Mouse (Mus musculus) MEL (cell line): ENCODE measurements around the gene Ryr1. TPM values are rescaled to one million over a fixed set of nuclear protein-coding genes. Genes with fewer than 3 reads are reported as not detected.

Source experiments
- BHLHE40 ChIP-seq: IDR thresholded peaks from 2 replicates; pipeline ENCODE4 v1.6.1; 2012; ENCODE audit warnings: low read depth, mild to moderate bottlenecking, inconsistent platforms, low read length, improper control_type of control experiment, borderline replicate concordance
- ETS1 ChIP-seq: IDR thresholded peaks from 2 replicates; pipeline ENCODE4 v1.6.1; 2012; ENCODE audit warnings: low read depth, mild to moderate bottlenecking, inconsistent platforms, low read length, improper control_type of control experiment, moderate library complexity
- JUND ChIP-seq: IDR thresholded peaks from 2 replicates; pipeline ENCODE4 v1.6.1; 2011; ENCODE audit warnings: low read depth, mild to moderate bottlenecking, improper control_type of control experiment, low read length
- KAT2A ChIP-seq: conservative IDR thresholded peaks from 2 replicates; pipeline ENCODE4 v1.6.1; 2012; ENCODE audit warnings: low read depth, low read length, improper control_type of control experiment, inconsistent platforms
- MAZ ChIP-seq: IDR thresholded peaks from 2 replicates; pipeline ENCODE4 v1.6.1; 2012; ENCODE audit warnings: low read depth, mild to moderate bottlenecking, inconsistent platforms, low read length, improper control_type of control experiment
- POLR2A ChIP-seq, 2 experiments: IDR thresholded peaks; 2 replicates each; pipeline ENCODE4 v1.6.1; 2011 to 2012; ENCODE audit warnings: low read length in 2 of 2, mild to moderate bottlenecking in 2 of 2, control low read depth in 1 of 2, improper control_type of control experiment in 1 of 2, low read depth in 1 of 2, moderate library complexity in 1 of 2; ENCODE audit not compliant: control insufficient read depth in 1 of 2, insufficient read depth in 1 of 2, poor library complexity in 1 of 2
- RAD21 ChIP-seq: IDR thresholded peaks from 2 replicates; pipeline ENCODE4 v1.6.1; 2011; ENCODE audit warnings: mild to moderate bottlenecking, low read depth, low read length, improper control_type of control experiment
- SMC3 ChIP-seq: IDR thresholded peaks from 2 replicates; pipeline ENCODE4 v1.6.1; 2011; ENCODE audit warnings: low read depth, low read length, improper control_type of control experiment
- TAL1 ChIP-seq: IDR thresholded peaks from 2 replicates; pipeline ENCODE4 v1.6.1; 2012; ENCODE audit warnings: mild to moderate bottlenecking, inconsistent platforms, low read length, moderate library complexity, mixed read lengths
- UBTF ChIP-seq: IDR thresholded peaks from 2 replicates; pipeline ENCODE4 v1.6.1; 2012; ENCODE audit warnings: low read depth, mild to moderate bottlenecking, inconsistent platforms, low read length, improper control_type of control experiment, moderate library complexity, borderline replicate concordance; ENCODE audit not compliant: insufficient read depth
- ZC3H11A ChIP-seq: IDR thresholded peaks from 2 replicates; pipeline ENCODE4 v1.6.1; 2012; ENCODE audit warnings: low read depth, mild to moderate bottlenecking, inconsistent platforms, low read length, improper control_type of control experiment
- ZKSCAN1 ChIP-seq: IDR thresholded peaks from 2 replicates; pipeline ENCODE4 v1.6.1; 2012; ENCODE audit warnings: low read depth, mild to moderate bottlenecking, inconsistent platforms, low read length, improper control_type of control experiment, moderate library complexity
- ZMIZ1 ChIP-seq: IDR thresholded peaks from 2 replicates; pipeline ENCODE4 v1.6.1; 2012; ENCODE audit warnings: low read depth, mild to moderate bottlenecking, inconsistent platforms, low read length, improper control_type of control experiment, moderate library complexity
- polyA plus RNA-seq, 2 experiments: library from polyadenylated mRNA; stranded (reverse) in 1 of 2; unstranded in 1 of 2; fragments of >175 nt in 1 of 2; fragments of >200 nt in 1 of 2; gene quantifications; 2 replicates each; pipeline versions ENCODE4 v1.2.1 to v1.2.4; 2012; ENCODE audit warnings: low replicate concordance in 2 of 2, low read depth in 1 of 2; ENCODE audit not compliant: insufficient read length in 2 of 2, insufficient read depth in 1 of 2, missing spikeins in 1 of 2
- total RNA-seq: library from RNA; depleted of rRNA; stranded (reverse); fragments of 300-350 nt; gene quantifications from 2 replicates; pipeline ENCODE4 v1.2.3, GENCODE M21; 2012; rRNA removed

Ryr1 gene
- total and polyA plus RNA-seq, 3 experiments = 0.27 to 0.54 TPM; not detected in 1

- no peak for TF ChIP-seq RAD21
- 0 out of 2 replicates have a peak, but pooled peaks have one; percentile 27 for TF ChIP-seq MAZ
- TF ChIP-seq ETS1 = peak; percentile 65
- no peak for TF ChIP-seq BHLHE40
- TF ChIP-seq POLR2A (IDR thresholded peaks at IDR 0.05; ENCODE audit: control insufficient read depth in 1 of 2, insufficient read depth in 1 of 2, low read depth in 1 of 2, low read length in 2 of 2, poor library complexity in 1 of 2) = no peak
- no peak for TF ChIP-seq UBTF
- peak; percentile 78 for TF ChIP-seq TAL1
- TF ChIP-seq ZKSCAN1 = no peak
- TF ChIP-seq JUND = no peak
- no peak for TF ChIP-seq KAT2A
- no peak for TF ChIP-seq ZMIZ1
- no peak for TF ChIP-seq ZC3H11A
- TF ChIP-seq SMC3 = no peak
Measured at GRCm38 (mm10) chr7:28953476-28954376, 171.3 kb downstream of the Ryr1 start (continued).

Other genes starting within 250 kb of the Ryr1 start
- 0.19 TPM in 1 of 2 replicates, not detected in the other for gene Capn12, start 243.8 kb downstream of the Ryr1 start, total RNA-seq
- not detected for gene Capn12, start 243.8 kb downstream of the Ryr1 start, polyA plus RNA-seq
- 60.5 and 66.3 TPM in 2 replicates for gene Actn4, start 162.8 kb downstream of the Ryr1 start, total RNA-seq
- gene Actn4, start 162.8 kb downstream of the Ryr1 start, polyA plus RNA-seq = 100 to 1,000 TPM in 1 of 2 experiments, not detected in 1; 267 TPM
- 525 and 545 TPM in 2 replicates for gene Eif3k, start 143.3 kb downstream of the Ryr1 start, total RNA-seq
- 100 to 1,000 TPM in 1 of 2 experiments, not detected in 1; 671 TPM for gene Eif3k, start 143.3 kb downstream of the Ryr1 start, polyA plus RNA-seq
- gene Map4k1, start 143.1 kb downstream of the Ryr1 start, total RNA-seq = 17.3 and 19.3 TPM in 2 replicates
- gene Map4k1, start 143.1 kb downstream of the Ryr1 start, polyA plus RNA-seq = 10 to 100 TPM in 1 of 2 experiments, not detected in 1; 50.8 TPM
- 0.46 and 0.56 TPM in 2 replicates for gene Rasgrp4, start 9.7 kb upstream of the Ryr1 start, total RNA-seq
- 1 to 10 TPM in 1 of 2 experiments, not detected in 1; 1.9 TPM for gene Rasgrp4, start 9.7 kb upstream of the Ryr1 start, polyA plus RNA-seq
- gene Fam98c, start 31.1 kb upstream of the Ryr1 start, total RNA-seq = 11.2 and 14.3 TPM in 2 replicates
- gene Fam98c, start 31.1 kb upstream of the Ryr1 start, polyA plus RNA-seq = 10 to 100 TPM in 1 of 2 experiments, not detected in 1; 32.0 TPM
- gene Ggn, start 45.0 kb upstream of the Ryr1 start, total RNA-seq = 0.07 and 0.19 TPM in 2 replicates
- gene Ggn, start 45.0 kb upstream of the Ryr1 start, polyA plus RNA-seq = 1 to 10 TPM in 1 of 2 experiments, not detected in 1; 1.0 TPM
- gene Spred3, start 45.2 kb upstream of the Ryr1 start, total RNA-seq = 0.42 and 0.62 TPM in 2 replicates
- 1 to 10 TPM in 1 of 2 experiments, not detected in 1; 3.9 TPM for gene Spred3, start 45.2 kb upstream of the Ryr1 start, polyA plus RNA-seq
- 159 and 169 TPM in 2 replicates for gene Psmd8, start 55.5 kb upstream of the Ryr1 start, total RNA-seq
- 100 to 1,000 TPM in 1 of 2 experiments, not detected in 1; 196 TPM for gene Psmd8, start 55.5 kb upstream of the Ryr1 start, polyA plus RNA-seq
- 0.20 and 0.23 TPM in 2 replicates for gene Catsperg1, start 88.9 kb upstream of the Ryr1 start, total RNA-seq
- under 1 TPM in 1 of 2 experiments, not detected in 1; 0.31 TPM for gene Catsperg1, start 88.9 kb upstream of the Ryr1 start, polyA plus RNA-seq
- gene Kcnk6, start 107.3 kb upstream of the Ryr1 start, total RNA-seq = 1.4 and 2.0 TPM in 2 replicates
- gene Kcnk6, start 107.3 kb upstream of the Ryr1 start, polyA plus RNA-seq = 1 to 10 TPM in 1 of 2 experiments, not detected in 1; 5.2 TPM
- gene Yif1b, start 113.2 kb upstream of the Ryr1 start, total RNA-seq = 88.6 and 94.8 TPM in 2 replicates
- gene Yif1b, start 113.2 kb upstream of the Ryr1 start, polyA plus RNA-seq = 100 to 1,000 TPM in 1 of 2 experiments, not detected in 1; 143 TPM
- 3.8 and 5.4 TPM in 2 replicates for gene 2200002D01Rik, start 123.3 kb upstream of the Ryr1 start, total RNA-seq
- gene 2200002D01Rik, start 123.3 kb upstream of the Ryr1 start, polyA plus RNA-seq = under 1 TPM in 1 of 2 experiments, not detected in 1; 0.85 TPM
- 71.9 and 78.1 TPM in 2 replicates for gene Spint2, start 156.7 kb upstream of the Ryr1 start, total RNA-seq
- gene Spint2, start 156.7 kb upstream of the Ryr1 start, polyA plus RNA-seq = 100 to 1,000 TPM in 1 of 2 experiments, not detected in 1; 131 TPM
- gene Ppp1r14a, start 164.1 kb upstream of the Ryr1 start, total RNA-seq = 3.8 and 3.9 TPM in 2 replicates
- gene Ppp1r14a, start 164.1 kb upstream of the Ryr1 start, polyA plus RNA-seq = 1 to 10 TPM in 1 of 2 experiments, not detected in 1; 7.1 TPM
- gene Dpf1, start 178.8 kb upstream of the Ryr1 start, total RNA-seq = 8.4 and 10.2 TPM in 2 replicates
- 10 to 100 TPM in 1 of 2 experiments, not detected in 1; 17.3 TPM for gene Dpf1, start 178.8 kb upstream of the Ryr1 start, polyA plus RNA-seq